Mouse (Mus musculus) heart, embryonic 11.5 days (tissue): Measurements from ENCODE around the gene Gng4. TPM values are rescaled to one million over a fixed set of nuclear protein-coding genes. Genes with fewer than 3 reads are reported as not detected.

ENCODE experiments used
- ATAC-seq: fragments of 200-750 bp; cut with Nextera tagmentation; replicated peaks from 2 replicates; pipeline ENCODE4 v1.8.0; 2017; ENCODE audit warnings: moderate library complexity; ENCODE audit not compliant: insufficient number of reproducible peaks, low FRiP score, low TSS enrichment
- H3K27ac ChIP-seq: fragments of 300-500 bp; sonication (generic); 2 replicates; pipeline ENCODE4 v1.5.1; 2014; ENCODE audit warnings: mild to moderate bottlenecking, low read depth, low read length
- H3K27me3 ChIP-seq: fragments of 300-500 bp; sonication (generic); 2 replicates; pipeline ENCODE4 v1.6.1; 2014; ENCODE audit warnings: mild to moderate bottlenecking, low read length, mixed read lengths; ENCODE audit not compliant: control insufficient read depth, insufficient read depth
- H3K36me3 ChIP-seq: fragments of 300-500 bp; sonication (generic); 2 replicates; pipeline ENCODE4 v1.6.1; 2014; ENCODE audit warnings: mild to moderate bottlenecking, low read length, moderate library complexity, mixed read lengths; ENCODE audit not compliant: control insufficient read depth, insufficient read depth
- H3K4me1 ChIP-seq: fragments of 300-500 bp; sonication (generic); 2 replicates; pipeline ENCODE4 v1.6.1; 2014; ENCODE audit warnings: low read length; ENCODE audit not compliant: control insufficient read depth, insufficient read depth
- H3K4me2 ChIP-seq: fragments of 300-500 bp; sonication (generic); 2 replicates; pipeline ENCODE4 v1.6.1; 2014; ENCODE audit warnings: mild to moderate bottlenecking, moderate library complexity
- H3K4me3 ChIP-seq: fragments of 300-500 bp; sonication (generic); 2 replicates; pipeline ENCODE4 v1.5.1; 2014; ENCODE audit warnings: low read depth, low read length
- H3K9ac ChIP-seq: fragments of 300-500 bp; sonication (generic); 2 replicates; pipeline ENCODE4 v1.6.1; 2014; ENCODE audit warnings: mild to moderate bottlenecking, low read depth, low read length, moderate library complexity
- H3K9me3 ChIP-seq: fragments of 300-500 bp; sonication (generic); replicated peaks from 2 replicates; pipeline ENCODE4 v1.6.1; 2016; ENCODE audit warnings: low read length; ENCODE audit not compliant: control insufficient read depth
- WGBS: fragments of 180-500 bp; shearing (Covaris S2); extraction: QIAGEN DNeasy Blood & Tissue Kit; methylation state at CpG from one replicate; pipeline ENCODE4 v1.1.7; 2014; ENCODE audit not compliant: insufficient replicate concordance; 5-methylcytosine and 5-hydroxymethylcytosine counted together
- polyA plus RNA-seq: library from polyadenylated mRNA; unstranded; fragments of >200 nt; fragmentation: Nextera tagmentation; extraction: Ambion mirVana; gene quantifications from 2 replicates; pipeline ENCODE4 v1.2.1, GENCODE M21; 2014

Gng4 gene
- polyA plus RNA-seq, 1 experiment from 2014 or later: 0.26 TPM

DNA sequence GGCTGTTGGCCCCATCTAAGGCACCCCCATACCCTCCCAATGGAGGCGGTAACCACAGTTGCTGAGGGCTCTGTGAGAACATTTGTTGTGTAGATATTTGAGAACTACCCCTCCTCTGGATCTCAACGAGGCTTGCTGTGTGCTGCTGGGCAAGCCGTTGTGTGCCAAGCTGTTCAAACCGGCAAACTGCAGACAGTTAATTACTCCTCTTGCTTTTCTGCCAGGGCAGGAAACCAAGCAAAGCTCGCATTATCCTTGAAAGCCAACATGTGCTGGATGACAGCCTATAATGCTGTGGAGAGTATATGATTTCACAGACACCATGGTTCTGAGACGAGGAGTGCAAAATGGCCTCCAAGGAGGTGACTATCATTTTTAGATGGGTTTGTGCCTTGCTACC is 42.7 kb downstream of the Gng4 start:
- 83% methylated on average over 6 of the region's 6 CpGs for WGBS
- H3K27me3 ChIP-seq: no peaks in the 10 kb centered on the region
- no peaks in the 10 kb centered on the region for H3K9me3 ChIP-seq
- H3K36me3 ChIP-seq: no peaks in the 10 kb centered on the region
- H3K4me3 ChIP-seq: no peak overlapping the region
- H3K27ac ChIP-seq: no peak overlapping the region
- H3K4me2 ChIP-seq: no peak overlapping the region
- H3K9ac ChIP-seq: no peak overlapping the region
- no peaks in the 10 kb centered on the region for H3K4me1 ChIP-seq
- no peak for ATAC-seq

DNA sequence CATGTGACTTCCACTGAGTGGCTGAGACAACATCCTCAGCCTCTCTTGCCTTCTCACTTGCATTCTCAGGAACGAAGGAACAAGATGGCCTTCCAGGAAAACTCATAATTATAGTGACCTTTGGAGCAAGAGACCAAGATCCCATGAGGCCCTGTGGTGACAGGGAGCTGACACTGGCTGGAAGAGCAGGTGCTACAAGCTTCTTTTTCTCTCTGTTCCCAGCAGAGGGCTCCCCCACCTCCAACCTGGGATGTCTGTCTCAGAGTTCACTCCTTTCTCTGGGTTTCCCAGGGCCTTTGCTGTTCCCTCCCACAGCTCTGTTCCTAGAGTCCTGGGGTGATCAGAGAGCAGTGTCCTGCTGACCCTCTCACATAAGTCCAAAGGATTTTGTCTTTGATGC is 44.3 kb downstream of the Gng4 start:
- no peaks in the 10 kb centered on the region for H3K27me3 ChIP-seq
- H3K4me1 ChIP-seq: no peaks in the 10 kb centered on the region
- H3K27ac ChIP-seq: no peak overlapping the region
- 39% methylated on average over 1 of the region's 1 CpGs for WGBS
- no peaks in the 10 kb centered on the region for H3K36me3 ChIP-seq
- no peak overlapping the region for H3K4me2 ChIP-seq
- no peak overlapping the region for H3K9ac ChIP-seq
- no peak for ATAC-seq
- no peaks in the 10 kb centered on the region for H3K9me3 ChIP-seq
- H3K4me3 ChIP-seq: no peak overlapping the region

DNA sequence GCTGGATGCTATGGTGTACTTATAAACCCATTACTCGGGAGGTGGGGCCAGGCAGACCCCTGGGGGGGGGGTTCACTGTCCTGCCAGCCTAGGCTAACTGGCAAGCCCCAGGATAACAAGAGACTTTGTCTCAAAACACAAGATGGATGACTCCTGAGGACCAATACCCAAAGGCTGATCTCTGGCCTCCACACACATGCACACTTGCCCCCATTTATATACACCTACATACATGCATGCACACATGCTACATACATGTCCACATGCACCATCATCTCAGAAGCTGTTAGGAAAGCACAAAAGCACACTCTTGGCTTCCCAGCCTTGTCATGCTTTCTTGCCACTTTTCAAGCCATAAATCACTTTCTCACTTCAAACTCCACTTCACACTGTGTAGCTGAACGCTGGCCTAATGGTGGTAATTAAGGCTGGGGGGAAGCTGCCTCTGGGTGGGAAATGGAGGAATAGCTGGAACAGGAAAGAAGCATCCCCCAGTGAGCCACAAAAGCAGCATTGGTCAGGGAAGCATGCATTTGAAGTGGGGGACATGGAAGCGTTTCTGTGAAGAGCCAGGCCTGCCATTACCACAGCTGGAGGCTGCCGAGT is 46.7 kb downstream of the Gng4 start:
- H3K27ac ChIP-seq: no peak overlapping the region
- no peak overlapping the region for H3K4me2 ChIP-seq
- H3K9ac ChIP-seq: no peak overlapping the region
- H3K4me3 ChIP-seq: no peak overlapping the region
- H3K36me3 ChIP-seq: no peaks in the 10 kb centered on the region
- 48% methylated on average over 4 of the region's 4 CpGs for WGBS
- H3K9me3 ChIP-seq: no peaks in the 10 kb centered on the region
- H3K4me1 ChIP-seq: no peaks in the 10 kb centered on the region
- ATAC-seq: no peak
- H3K27me3 ChIP-seq: no peaks in the 10 kb centered on the region

DNA sequence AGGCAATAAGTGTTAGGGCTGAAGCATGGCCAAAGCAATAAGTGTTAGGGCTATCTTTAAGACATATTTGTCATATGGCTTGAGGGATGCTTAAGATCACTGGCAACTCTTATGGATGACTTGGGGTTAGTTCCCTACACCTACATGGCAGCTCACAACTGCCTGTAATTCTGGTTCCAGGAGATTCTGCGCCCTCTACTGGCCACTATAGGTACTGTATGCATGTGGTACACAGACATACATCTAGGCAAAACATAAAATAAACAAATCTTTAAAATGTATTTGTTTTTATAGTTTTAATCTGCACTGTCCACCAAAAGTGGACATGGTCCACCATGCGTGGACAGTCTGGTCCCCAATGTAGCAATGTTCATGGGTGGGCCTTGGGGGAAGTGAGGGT is 51.3 kb downstream of the Gng4 start:
- no peak overlapping the region for H3K4me3 ChIP-seq
- H3K27me3 ChIP-seq: no peaks in the 10 kb centered on the region
- no peaks in the 10 kb centered on the region; the same call in 1 of the 2 replicates for H3K9me3 ChIP-seq
- ATAC-seq: no peak
- no peaks in the 10 kb centered on the region for H3K4me1 ChIP-seq
- H3K27ac ChIP-seq: no peak overlapping the region
- H3K4me2 ChIP-seq: no peak overlapping the region
- no peak overlapping the region for H3K9ac ChIP-seq
- WGBS: 60% methylated on average over 2 of the region's 2 CpGs
- H3K36me3 ChIP-seq: no peaks in the 10 kb centered on the region

DNA sequence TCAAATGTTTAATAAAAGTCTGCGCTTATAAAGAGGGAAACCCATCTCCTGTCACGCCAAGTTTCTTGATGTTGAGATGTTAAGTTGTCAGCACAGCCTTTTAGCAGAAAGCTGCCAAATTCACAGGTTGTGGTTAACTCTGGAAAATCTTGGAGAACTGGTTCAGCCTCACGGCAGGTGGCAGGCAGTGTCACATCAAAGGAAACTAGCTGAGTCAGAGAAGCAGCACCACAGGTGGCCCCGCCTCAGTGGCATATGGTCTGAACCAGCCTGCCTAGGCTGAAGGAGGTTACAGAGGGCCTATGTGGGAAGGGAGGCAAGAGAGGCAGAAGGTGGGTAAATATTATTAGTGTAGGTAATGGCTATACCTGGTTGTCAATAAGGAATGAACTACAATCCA is 61.2 kb downstream of the Gng4 start:
- H3K27ac ChIP-seq: no peak overlapping the region
- no peaks in the 10 kb centered on the region for H3K27me3 ChIP-seq
- ATAC-seq: no peak
- no peaks in the 10 kb centered on the region for H3K4me1 ChIP-seq
- WGBS: 56% methylated on average over 4 of the region's 4 CpGs
- H3K4me3 ChIP-seq: no peak overlapping the region
- no peaks in the 10 kb centered on the region for H3K36me3 ChIP-seq
- H3K9me3 ChIP-seq: no peaks in the 10 kb centered on the region
- H3K4me2 ChIP-seq: no peak overlapping the region
- no peak overlapping the region for H3K9ac ChIP-seq

GRCm38 (mm10) chr13:13847075-13847599 is 63.3 kb downstream of the Gng4 start:
- ATAC-seq: no peak
- H3K27ac ChIP-seq: no peak overlapping the region
- no peaks in the 10 kb centered on the region for H3K36me3 ChIP-seq
- H3K27me3 ChIP-seq: no peaks in the 10 kb centered on the region
- no peak overlapping the region for H3K4me2 ChIP-seq
- WGBS: 73% methylated on average over 3 of the region's 3 CpGs
- no peak overlapping the region for H3K4me3 ChIP-seq
- no peak overlapping the region for H3K9ac ChIP-seq
- no peaks in the 10 kb centered on the region for H3K9me3 ChIP-seq
- H3K4me1 ChIP-seq: no peaks in the 10 kb centered on the region

GRCm38 (mm10) chr13:13857190-13857589 is 73.3 kb downstream of the Gng4 start:
- 33% methylated on average over 4 of the region's 4 CpGs for WGBS
- Histone ChIP-seq H3K4me3 (no peak overlapping the region), H3K27ac (no peak overlapping the region), H3K27me3 (no peaks in the 10 kb centered on the region), H3K9me3 (no peaks in the 10 kb centered on the region), H3K36me3 (no peaks in the 10 kb centered on the region), H3K4me2 (no peak overlapping the region), H3K4me1 (no peaks in the 10 kb centered on the region), H3K9ac (no peak overlapping the region)
- ATAC-seq: no peak

DNA sequence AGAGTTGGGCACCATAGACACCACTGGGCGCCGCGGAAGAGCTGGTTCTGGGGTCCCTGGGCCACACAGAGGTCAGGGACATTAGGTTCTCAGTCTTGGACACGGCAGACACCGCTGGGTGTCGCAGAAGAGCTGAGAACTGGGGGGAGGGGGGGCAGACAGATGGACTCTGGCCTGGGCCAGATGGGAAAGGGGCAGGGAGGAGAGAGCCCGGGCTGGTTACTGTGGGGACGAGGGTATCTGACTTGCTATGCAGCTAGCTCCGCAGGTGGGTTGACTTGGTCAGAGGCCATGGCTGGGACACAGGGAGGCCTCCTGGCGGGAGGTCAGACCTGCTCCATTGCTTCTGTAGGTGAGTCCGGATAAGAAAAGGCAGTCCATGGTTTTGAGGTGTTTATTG is 78.5 kb downstream of the Gng4 start:
- no peaks in the 10 kb centered on the region for H3K9me3 ChIP-seq

GRCm38 (mm10) chr13:13862941-13863340 is 79.1 kb downstream of the Gng4 start:
- H3K27ac ChIP-seq: no peak overlapping the region
- no peak overlapping the region for H3K9ac ChIP-seq
- 63% methylated on average over 6 of the region's 6 CpGs for WGBS
- no peaks in the 10 kb centered on the region for H3K9me3 ChIP-seq
- no peak for ATAC-seq
- H3K36me3 ChIP-seq: no peaks in the 10 kb centered on the region
- no peak overlapping the region for H3K4me3 ChIP-seq
- no peaks in the 10 kb centered on the region for H3K4me1 ChIP-seq
- no peak overlapping the region for H3K4me2 ChIP-seq
- no peaks in the 10 kb centered on the region for H3K27me3 ChIP-seq

More for the DNA sequence above, 78.5 kb downstream of the Gng4 start:
- Histone ChIP-seq H3K27me3 (no peaks in the 10 kb centered on the region), H3K4me2 (no peak overlapping the region), H3K4me3 (no peak overlapping the region), H3K9ac (no peak overlapping the region), H3K36me3 (no peaks in the 10 kb centered on the region), H3K27ac (no peak overlapping the region), H3K4me1 (no peaks in the 10 kb centered on the region)
- 71% methylated on average over 11 of the region's 11 CpGs for WGBS
- no peak for ATAC-seq
